Mouse (Mus musculus) ovary, postnatal 14 days (tissue): ENCODE data around the gene Tcf25.

Experiments
- DNase-seq: peaks from one replicate; pipeline ENCODE4 v3.0.0; 2022; ENCODE audit warnings: low spot score

Tcf25 gene

GRCm38 (mm10) chr8:123349073-123349472 lies 24.5 kb upstream of the Tcf25 start:
- no peak for DNase-seq

- no peak for DNase-seq
Observed at GRCm38 (mm10) chr8:123352118-123352517, 21.4 kb upstream of the Tcf25 start.

DNA sequence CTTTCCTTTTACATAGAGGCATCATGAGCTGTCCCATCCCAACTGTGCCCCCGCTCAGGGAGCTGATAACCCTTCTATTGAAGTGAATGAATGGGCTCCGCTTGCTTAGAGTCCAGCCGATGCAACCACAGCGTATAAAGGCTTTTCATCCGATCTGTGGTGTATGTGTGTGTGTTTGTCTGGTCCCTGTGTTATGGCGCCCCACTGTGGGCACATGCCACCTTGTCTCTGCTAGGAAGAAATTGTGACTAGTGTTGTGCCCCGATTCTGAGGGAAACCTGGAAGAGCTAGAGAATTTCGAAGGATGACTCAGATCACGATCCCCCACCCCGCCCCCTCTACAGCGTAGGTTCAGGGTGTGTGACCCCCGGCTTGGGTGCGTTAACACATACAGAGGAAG lies 20.8 kb upstream of the Tcf25 start:
- peak; percentile 37 for DNase-seq

DNA sequence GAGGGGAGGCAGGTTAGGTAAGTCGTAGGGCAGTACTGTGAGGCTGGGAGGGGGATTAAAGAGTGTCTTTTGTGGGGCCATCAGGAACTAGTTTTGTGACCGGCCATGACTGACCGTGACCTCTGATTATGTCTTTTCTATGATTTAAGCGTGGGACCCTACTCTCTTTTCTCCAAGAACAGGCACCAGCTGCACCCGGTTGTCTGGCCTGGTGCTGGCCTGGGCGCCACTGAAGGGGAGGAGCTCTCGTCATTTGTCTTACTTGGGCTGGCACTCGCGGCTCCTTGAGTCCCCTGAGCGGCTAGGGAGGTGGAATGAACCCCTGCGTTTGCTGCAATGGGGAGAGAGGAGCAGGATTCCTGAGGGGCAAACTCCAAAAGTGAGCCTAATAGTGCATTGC lies 20.3 kb upstream of the Tcf25 start:
- no peak for DNase-seq

DNA sequence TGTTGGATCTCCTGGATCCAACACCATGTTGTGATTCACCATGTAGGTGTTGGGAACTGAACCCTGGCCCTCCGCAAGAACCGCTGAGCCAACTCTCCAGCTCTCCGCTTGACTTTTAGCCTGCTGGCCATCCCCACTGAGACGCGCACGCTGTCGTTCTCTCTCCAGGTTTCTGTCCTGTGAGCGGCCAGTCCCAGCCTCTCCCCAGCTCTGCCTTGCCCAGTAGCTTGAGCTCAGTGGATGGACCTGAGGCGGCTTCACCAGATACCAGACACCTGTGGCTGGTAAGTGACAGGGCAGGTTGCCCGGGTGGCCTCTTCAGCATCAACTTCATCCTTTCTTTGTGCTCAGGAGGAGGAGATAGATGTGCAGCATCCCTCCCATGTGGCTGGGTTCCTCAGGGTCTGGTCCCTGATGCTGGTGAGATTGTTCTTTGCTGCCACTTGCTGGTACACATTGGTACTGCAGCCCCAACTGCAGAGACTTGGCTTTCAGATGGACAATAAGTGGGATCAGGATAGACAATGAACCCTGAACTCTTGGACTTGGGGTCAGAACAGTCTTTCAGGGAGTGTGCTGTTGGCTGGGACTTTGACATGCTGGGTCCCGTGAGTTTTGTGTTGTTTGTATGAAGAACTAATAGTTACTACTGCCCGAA lies 12.3 kb upstream of the Tcf25 start:
- peak; percentile 76 for DNase-seq

DNA sequence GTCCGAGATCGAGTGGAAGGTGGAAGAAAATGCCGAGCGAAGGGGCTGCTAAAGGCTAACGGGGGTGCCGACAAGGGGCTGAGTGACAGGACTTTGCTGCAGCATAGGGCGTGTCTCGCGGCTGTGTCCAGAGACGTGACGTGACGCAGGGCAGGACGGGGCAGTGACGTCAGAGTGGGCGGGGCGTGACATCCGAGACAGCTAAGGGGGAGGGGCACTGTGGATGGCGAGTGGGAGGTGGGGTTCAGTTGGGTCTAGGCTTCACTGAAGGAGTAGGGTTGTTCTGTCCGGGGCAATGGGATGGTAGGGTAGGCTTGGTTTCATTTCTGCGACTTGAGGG lies 656 bp downstream of the Tcf25 start:
- DNase-seq = peak; percentile 97

DNA sequence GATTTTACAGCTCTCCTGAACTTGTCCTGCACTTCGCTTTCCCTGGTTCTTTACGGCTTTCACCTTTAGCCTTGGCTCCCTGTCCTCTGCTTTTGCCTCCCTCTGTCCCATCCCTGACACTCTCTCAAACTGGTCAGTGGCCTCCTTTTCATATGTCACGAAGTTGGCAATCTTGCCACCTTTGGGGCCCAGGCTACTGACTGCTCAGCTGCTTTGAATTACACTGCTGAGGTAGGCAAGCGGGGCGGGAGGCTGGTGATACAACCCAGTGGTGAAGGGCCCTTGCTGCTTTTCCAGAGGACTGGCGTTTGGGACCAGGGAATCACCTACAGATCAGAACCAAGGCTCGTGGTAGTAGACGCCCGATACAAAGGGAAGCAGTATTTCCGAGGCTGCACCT lies 2.1 kb downstream of the Tcf25 start:
- no peak for DNase-seq

DNA sequence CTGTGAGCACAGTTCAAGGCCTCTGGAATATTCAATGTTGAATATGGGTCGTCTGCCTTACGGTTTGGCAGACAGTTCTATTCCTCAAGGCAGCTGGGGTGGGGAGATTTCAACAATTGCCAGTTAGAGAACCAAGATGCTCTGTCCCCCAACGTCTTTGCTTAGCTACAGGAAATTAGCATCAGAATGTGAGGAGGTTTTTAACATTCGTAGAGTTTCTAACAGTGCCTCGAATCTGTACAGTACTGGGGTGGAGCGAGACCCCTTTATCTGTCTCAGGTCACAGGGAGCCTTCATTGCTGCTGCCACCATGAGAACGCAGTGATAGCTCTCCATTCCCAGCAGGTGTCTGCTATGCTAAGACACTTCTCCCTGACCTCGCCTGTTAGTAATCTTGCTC lies 2.6 kb downstream of the Tcf25 start:
- no peak for DNase-seq

GRCm38 (mm10) chr8:123381711-123382110 lies 8.2 kb downstream of the Tcf25 start:
- no peak for DNase-seq

DNA sequence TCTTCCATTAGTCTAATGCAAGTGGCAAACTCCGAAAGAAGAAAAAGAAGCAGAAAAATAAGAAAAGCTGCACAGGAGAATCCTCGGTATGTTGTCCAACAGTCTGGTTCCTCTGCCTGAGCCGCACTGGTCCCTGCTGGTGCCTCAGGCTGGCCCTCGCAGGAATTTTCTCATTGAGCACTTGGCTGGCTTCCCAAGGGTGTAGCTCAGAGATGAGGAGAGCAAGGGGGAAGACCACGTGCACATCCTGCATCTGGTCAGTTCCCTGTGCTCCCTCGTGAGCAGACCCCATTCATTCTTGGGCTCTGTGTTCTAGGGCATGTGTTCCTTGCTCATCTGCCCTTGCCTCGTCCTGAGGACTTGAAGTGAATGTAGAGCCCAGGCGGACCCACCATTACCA lies 9.0 kb downstream of the Tcf25 start:
- no peak for DNase-seq

GRCm38 (mm10) chr8:123384883-123385540 lies 11.5 kb downstream of the Tcf25 start:
- no peak for DNase-seq

GRCm38 (mm10) chr8:123387041-123387440 lies 13.5 kb downstream of the Tcf25 start:
- DNase-seq = no peak

- DNase-seq = no peak
Observed at GRCm38 (mm10) chr8:123387801-123388200, 14.2 kb downstream of the Tcf25 start.

- DNase-seq = no peak
Observed at GRCm38 (mm10) chr8:123389026-123389425, 15.5 kb downstream of the Tcf25 start.

DNA sequence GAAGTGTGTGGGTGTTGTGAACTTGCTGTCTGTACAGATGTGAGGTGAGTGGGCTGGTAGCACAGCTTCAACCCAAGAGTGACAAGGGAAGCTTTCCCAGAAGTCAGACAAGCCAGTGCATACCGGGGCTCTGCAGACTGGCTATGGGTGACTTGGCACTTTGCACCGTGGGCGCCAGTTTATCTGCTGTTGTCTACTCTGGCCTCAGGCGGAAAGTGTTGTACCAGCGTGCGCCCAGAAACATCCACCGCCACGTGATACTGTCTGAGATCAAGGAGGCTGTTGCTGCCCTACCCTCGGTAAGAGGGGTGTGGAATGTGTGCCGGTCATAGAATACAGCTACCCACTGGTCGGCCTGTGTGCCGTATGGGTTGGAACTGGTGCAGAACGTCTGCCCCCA lies 24.8 kb downstream of the Tcf25 start:
- DNase-seq = no peak

GRCm38 (mm10) chr8:123401936-123402335 lies 28.4 kb downstream of the Tcf25 start:
- DNase-seq = no peak

DNA sequence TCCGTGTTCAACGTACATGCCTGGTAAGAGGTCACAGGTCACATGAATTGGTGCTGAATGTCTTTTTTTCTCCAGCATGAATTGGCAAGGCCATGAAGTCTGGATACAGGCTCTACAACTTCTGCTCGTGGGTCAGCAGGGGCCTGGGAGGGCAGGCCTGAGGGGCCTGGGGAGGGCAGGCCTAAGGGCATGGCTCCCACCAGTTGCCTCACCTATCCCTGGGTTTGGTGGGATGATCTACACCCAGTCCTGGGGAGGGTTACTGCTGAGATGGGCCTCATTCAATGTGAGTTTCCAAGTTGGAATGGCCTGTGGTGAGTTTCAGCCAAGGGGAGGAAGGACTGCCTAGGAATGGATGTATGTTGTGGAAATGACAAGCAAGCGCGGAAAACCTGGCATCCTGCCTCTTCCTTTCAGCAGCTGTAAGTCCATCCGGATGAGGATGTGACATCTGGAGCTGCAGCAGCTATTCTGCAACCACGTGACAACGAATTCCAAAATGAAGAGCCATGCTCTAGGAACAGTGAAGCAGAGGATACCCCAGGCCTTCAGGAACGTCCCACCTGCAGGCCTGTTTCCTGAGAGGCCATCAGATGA lies 29.3 kb downstream of the Tcf25 start:
- no peak for DNase-seq

DNA sequence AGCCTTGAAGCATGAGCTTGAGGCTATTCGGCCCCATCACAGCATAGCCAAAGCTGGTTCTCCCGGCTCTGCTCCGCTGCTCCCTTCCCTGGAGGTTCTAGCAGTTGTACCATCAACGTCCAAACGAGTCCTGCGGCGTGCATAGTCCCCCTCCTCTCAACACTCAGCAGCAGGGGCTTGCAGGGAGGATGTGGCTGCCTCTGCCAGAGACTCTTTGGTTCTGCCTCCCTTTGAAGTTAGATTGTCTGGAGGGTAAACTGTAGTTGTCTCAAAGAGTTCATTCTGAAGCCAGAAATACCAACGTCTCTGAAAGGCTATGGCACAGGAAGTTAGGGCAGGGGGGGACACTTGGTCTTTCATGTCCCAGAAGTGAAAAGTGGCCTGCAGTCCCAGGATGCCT lies 31.0 kb downstream of the Tcf25 start:
- DNase-seq = no peak

- peak; percentile 66 for DNase-seq
Observed at GRCm38 (mm10) chr8:123406786-123407185, 33.2 kb downstream of the Tcf25 start, which contains the start of gene Mc1r. Gene Mc1r (plus strand): TSS chr8:123407107.

GRCm38 (mm10) chr8:123407612-123408011 lies 34.1 kb downstream of the Tcf25 start:
- no peak for DNase-seq

- DNase-seq = no peak
Observed at GRCm38 (mm10) chr8:123408586-123409544, 35.3 kb downstream of the Tcf25 start.

DNA sequence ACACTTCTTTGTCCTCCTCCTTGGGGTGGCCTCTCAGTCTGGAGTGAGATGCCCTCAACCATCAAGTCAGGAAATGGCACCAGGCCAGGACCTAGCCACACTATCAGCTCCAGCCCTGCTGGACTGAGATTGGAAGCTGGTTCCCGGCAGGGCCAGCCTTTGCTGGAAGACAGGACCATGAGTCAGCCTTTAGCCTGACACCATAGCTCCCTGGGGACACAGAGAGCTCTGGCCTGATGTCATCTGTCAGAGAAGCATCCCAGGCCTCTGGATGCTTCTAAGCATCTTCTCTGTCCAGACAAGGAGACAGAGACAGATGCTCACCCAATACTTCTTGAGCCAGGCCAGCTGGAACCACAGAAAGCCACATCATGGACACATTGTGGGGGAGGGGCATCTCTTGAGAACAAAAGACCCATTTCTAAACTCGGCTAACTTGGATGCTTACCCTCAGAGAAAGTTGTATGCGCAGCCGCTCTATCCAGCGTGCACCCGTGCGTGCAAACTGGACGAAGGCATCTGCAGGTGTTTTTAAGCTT lies 36.6 kb downstream of the Tcf25 start:
- DNase-seq = no peak
